Mouse (Mus musculus): ENCODE measurements around the gene B3gnt3.

Gene B3gnt3

DNA sequence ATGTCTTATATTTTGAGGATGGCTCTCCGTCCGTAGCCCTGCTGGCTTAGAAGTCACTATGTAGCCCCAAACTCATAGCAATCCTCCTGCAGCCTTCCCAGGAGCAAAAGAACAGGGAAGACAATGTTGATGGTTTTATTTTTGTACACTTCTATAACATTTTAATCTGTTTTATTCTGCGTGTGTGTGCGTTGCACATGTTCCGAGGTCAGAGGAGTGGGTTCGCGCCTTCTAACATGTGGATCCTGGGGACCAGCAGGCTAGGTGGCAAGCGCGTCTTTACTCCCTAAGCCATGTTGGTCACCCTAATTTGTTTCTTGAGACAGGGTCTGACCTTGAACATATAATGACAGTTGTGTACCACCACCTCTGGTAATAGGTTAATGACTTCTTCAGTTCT is 24.8 kb downstream of the B3gnt3 start:
- peak; percentile 19 for DNase-seq

DNA sequence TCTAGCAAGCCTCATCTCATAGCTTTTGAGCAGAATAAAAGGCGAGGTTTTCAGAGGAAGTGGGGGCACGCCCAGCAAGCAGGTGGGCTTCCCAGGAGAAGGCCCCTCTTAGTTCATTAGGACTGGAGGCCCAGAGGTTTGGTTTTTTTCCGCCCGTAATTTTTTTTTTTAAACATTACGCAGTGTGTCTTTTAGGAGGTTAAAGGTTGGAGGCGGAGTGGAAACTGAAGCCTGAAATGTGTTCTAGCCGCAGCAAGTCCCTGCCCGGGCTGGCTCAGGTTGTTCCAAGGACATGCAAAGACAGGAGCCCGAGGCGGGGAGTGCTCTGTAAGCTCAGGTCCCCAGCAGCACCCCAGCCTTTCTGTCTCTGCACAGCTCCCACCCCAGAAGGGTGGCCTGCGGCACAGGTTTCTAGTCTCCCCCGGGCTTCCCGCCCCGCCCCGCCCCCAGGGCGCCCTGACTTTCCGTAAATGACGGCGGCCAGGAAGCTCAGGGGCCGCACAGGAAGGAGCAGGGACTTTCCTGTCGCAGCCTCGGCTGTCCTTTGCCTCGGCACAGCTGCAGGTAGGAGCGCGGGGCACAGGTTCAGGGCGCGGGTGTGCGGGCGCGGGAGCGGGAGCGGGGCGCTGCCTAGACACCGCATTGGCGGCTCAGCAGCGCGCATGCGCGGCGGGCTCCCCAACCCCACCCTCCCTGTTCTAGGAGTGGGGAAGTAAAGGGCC is 25.4 kb downstream of the B3gnt3 start, which contains the start of gene Jak3:
Jak3 (plus strand) TSS at position 277 of the 722 bp plus-strand sequence.
- DNase-seq, result peak; percentile 79

DNA sequence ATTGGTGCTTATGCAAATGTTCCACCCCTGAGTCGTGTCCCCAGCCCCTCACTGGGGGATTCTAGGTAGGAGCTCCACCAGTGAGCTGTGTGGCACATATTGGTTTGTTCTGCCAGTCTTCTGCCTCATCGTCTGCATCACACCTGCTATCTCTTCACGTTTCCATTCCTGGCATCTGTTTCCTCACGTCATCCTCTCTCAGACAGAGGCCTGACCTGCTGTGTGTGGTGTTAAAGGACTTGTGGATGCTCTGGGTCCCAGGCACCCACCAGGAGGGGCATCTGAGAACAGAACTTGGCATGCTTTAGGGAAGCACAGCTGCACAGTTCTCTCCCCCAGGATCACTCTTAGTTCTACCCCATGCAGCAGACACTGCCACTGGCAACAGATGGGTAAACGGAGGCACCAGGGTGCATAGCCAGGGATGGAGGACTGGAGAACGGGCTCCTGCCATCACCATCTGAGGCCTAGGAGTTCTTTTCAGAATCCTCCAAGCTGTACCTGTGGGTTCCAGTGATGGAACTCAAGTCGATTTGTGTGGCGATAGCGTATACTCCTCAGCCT is 26.1 kb downstream of the B3gnt3 start:
- DNase-seq, result peak; percentile 12

DNA sequence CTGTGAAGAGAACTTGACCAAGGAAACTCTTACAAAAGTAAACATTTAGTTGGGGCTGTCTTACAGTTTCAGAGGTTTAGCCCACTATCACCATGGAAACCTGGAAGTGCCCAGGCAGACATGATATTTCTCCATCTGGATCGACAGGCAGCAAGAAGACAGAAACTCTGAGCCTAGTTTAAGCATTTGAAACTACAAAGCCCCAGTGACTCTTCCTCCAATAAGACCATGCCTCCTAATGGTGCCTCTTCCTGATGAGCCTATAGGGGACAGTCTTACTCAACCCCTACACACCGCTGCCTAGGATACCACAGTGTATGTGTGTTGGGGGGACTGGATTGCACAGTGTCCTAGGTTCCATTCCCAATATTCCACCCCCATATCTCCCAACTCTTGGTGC is 27.5 kb downstream of the B3gnt3 start:
- no peak for DNase-seq

DNA sequence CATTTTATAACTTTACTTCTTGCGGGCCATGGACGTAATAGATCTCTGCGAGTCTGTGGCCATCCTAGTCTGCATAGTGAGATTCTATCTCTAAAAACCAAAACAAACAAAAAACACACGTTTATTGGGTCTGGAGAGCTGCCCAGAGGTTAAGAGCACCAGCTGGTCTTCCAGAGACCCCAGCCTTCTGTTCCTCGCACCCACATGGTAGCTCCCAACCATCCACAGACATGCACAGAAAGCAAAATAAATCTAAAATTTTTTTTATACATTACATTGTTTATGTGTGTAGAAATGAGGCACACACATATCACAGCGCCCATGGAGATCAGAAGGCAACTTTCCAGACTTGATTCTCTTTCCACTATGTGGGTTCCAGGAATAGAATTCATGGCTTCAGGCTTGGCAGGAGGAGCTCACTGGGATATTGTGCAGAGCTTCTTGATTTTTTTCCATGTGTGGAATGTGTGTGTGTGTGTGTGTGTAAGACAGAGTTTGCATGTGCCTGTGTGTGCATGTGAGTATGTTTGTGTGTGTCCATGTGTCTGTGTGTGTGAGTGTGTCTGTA is 29.3 kb downstream of the B3gnt3 start:
- no peak for DNase-seq

DNA sequence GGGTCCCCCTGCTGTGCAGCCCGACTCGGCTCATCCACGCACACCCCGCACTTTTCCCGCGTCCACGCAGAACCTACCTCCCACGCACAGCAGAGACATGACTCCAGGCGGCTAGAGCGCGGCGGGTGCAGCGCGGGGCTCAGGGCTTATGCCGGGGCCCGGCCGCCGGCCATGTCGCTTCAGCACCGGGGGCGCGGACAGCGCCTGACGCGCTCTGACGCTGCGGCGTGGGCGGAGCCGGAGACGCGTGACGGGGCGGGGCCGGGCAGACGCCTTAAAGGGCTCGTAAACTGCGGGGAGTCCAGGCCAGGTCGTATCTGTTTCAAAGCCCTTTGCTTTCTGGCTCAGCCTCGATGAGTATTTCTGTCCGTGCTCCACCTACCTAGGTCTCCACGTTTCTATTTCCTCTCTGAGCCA is 30.0 kb downstream of the B3gnt3 start, which contains the start of gene Unc13a:
Unc13a (minus strand) TSS at position 209 of the 417 bp plus-strand sequence.
- DNase-seq, result peak; percentile 93

DNA sequence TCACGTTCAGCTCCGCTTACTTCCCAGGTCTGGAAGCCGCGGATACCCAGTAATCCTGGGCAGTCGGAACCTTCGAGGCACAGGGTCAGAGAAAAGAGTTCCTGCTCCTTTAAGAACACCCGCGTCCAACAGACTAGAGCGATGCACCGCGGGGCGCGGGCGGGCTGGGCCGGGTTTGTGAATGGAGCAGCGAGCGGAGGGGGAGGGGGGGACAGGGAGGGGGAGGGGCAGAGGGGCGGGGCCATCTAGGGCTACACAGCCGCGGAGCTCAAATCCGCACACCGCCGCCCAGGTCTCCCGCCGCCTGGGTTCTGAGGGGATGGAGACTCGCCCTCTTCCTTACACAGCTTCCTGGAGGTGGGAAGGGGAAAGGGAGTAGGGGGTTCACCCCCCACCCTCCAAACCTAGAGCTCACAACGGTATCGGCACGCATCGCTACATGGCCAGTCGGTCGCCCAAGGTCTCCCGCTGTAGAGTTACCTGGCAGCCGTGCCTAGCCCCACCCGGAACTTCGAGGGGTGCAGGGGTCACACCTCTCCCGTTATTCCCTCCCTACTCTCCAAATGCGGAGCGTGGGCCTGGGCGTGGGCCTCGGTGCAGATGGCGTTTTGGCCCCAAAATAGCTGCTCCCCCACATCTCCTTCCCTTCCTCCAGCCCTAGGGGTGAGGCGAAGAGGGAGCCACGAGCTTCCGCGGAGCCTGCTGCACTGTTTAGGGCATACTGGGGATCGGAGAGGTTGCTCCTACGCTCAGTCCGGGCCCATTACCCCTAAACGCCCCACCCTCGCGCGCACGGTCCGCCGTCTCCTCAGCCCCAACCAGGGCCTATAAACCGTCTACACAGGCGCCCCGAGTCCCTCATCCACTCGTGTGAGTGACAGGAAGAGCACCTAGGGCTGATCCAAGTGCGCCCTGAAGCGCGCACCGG is 30.7 kb downstream of the B3gnt3 start:
- peak; percentile 29 for DNase-seq

DNA sequence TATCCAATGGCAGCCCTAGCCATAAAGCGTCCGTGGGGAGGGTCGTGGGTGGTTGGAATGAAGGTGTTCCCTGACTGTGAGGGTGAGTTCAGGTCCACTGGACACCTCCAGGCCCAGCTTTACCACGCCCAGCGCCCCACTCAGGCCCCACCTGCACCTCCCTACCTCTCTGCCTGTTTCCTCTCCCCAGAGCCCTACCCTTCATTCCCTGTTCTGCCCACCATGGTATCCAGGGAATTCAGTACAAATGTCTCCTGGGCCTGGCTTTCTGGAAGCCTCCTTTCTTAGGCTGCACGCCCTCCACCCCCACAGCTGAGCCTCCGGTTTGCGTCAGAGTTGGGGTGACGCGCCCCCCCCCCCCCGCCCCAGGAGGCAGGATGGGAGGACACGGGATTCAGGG is 31.4 kb downstream of the B3gnt3 start:
- no peak for DNase-seq

DNA sequence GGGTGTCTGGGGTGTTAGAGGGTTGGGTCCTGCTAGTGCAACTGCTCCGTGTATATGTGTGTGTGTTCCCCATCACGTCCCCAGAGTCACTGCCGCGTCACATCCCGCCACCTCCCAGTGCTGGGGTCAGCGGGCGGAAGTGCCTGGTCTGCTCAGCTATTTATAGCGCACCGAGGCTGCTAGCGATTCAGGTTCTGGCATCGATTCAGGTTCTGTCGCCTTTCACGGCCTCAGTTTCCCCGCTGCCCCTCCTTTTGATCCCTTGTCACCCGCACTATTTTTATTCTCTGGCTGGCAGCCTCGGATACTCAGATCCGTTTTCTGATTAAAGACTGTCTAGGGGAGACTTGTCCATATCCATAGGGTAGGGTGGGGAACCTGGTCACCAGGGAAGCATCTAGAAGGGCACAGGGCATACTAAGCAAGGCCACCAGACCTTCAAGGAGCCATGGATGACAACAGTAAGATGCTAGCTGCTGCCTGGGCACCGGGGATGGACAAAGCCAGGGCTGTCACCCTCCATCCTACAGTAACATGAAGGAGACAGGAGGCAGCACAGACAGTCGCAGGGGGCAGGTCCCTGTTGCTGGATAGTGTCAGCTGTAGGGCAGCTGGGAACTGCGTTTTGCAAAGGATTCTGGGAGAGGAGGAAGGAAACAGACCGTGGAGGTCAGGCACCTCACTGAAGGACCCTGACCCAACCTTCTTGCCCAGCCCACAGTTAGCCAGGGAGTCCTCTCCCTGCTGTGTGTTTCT is 33.2 kb downstream of the B3gnt3 start:
- peak; percentile 42 for DNase-seq

DNA sequence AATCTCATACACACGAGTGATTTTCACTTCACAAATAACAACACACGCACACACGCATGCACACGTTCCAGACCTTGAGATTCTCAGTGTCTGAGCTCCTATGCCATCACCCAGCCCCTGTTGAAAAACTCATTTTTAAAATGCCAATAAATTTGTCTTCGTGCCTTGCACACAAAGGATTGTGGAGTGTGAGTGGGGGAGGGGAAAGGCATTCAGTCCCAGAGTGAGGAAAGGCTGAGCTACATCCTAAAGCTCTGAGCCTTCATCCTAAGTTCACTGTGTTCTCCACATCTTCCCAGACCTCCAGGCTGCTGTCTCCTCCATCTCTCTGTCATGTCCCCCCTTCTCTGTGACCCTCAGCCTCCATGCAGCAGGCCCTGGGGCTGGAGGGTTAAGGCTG is 34.3 kb downstream of the B3gnt3 start:
- no peak for DNase-seq

DNA sequence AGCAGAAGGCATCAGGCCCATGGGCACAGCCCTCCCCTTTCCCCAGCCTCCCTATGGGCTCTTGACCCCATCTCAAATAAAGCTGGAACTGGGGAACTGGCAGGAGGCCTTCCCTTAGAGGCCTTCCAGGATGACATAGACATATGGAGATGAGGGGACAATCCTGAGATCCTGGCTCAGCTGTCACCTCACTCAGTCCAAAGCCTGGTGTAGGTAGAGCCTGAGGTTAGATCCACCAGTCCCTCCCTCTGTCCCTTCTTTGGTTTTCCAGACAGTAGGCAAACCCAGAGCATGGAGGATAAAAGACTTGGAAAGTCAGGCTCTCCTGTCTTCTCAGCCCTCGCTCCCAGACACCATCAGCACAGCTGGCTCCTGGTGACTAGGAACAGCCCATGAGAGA is 34.7 kb downstream of the B3gnt3 start:
- DNase-seq, result no peak

DNA sequence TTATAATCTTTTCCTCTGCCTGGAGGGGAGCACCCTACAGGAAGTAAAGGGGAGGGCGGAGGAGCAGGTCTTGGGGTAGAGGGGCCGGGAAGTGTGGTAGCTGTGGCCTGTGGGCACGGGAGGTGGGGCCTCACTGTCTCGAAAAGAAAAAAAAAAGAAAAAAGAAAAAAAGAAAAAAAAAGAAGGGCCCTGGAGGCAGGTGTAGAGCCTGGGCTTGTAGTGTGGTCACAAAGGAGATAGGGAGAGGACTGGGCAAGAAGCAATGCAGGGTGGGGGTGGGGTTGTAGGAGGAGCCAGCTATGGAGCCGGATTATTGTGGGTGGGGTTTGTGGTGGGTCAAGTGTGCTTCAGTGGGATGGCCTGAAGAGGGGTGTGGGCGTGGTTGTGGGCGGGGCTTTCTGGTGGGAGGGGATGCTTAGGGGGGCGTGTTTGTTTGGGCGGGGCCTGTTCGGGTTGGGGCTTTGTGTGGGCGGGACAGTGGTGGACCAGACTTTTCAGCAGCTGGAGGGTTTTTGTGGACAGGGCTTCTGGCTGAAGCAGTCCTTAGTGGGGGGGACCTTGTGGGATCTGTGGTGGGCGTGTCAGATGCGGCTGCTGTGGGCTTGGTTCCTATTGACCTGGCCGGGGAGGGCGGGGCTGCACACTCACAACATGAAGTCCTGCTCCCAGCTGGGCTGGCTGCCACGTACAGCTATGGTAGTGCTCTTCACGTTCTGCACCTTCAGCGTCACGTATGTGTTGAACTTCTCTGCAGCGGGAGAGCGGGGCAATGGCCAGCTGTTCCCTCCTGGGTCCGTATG is 36.1 kb downstream of the B3gnt3 start:
- peak; percentile 59 for DNase-seq

DNA sequence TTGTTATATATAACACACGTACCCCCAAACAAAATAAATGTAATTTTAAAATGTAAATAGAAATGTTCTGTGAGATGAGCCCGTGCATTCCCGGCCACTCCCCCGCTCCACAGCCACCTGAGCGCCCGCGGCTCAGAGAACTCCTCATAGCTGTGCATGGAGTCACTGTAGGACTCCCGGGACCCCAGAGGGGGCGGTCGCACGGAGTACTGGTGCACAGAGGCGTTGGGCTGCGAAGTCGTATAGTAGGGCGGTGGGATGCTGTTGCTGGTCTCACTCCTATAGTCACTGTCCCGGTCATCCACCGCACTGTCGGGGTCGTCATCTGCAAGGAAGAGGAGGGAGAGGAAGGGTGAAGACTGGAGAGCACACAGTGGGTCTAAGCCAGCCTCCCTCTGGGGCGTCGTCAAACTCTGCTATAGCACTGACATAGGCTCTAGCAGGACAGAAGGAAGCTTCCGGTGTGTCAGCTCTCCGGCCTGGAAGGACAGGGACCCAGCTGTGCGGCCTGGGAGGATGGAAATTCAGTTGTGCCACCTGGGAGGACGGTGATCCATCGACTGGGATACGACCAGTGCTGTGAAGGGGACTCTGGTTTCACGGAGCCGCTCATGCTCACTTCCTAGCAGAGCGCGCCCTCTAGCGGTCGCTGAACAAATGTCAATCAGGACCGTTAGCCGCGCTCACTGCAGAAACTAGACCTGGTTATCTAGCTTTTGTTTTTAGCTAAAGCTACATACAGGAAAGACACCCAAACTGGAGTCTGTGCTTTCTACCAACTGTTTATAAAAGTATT is 41.1 kb downstream of the B3gnt3 start:
- peak; percentile 84 for DNase-seq

DNA sequence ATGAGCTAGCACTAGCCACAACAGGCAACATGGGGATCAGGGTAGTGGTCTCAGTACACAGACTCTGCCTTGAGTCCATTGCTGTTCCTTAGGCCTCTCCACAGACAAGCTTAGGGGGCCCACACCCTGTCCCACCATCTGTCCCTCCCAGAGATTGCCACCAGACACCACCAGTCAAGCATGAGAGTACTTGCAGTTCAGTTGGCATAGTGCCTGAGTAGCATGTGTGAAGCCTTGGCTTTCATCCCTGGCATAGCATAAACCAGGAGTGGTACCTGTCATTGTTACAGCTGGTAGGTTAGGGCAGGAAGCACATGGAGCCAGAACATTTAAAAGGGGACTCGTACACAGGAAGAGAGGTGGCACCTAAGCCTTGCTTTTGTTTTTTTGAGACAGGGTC is 41.8 kb downstream of the B3gnt3 start:
- DNase-seq, result no peak

DNA sequence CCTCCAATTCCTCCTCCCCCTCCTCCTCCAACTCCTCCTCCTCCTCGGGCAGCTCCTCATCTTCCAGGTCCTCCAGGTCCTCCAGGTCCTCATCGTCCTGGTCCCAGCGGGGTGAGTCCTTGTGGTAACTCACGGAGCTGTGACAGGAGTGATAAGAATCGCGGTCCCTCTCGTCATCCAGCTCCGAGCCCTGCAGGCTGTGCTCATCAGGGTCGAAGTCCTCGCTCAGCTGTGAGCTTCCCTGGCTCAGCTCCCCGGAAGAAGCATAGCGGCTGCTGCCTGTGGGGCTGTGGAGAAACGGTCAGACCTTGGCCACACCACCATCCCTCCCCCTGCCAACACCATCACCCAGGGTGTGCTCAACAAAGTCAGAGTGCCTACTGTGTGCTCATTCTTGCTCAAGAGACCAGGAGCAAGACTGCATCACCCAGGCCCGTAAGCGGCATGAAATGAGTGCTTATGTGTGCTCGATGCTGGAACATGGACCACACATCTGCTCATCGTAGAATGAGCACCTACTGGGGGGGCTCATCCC is 43.0 kb downstream of the B3gnt3 start:
- no peak for DNase-seq

DNA sequence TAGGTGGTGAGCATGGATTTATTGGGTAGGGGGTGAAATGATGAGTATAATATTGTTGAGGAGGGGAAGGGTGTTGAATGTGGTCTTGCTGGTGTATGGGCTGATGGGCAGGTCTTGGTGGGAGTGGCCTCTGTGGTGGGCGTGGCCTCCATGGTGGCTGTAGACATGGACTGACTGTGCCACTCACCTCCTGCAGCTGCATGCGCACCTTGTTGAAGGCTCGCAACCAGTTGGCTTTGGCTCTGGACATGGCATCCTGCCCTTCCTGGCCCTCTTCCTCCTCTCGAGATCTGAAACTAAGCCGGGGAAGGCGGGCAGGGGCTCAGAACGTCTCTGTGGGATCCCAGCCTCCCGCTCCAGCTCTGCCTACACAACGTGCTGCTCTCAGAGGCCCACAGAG is 43.8 kb downstream of the B3gnt3 start:
- DNase-seq, result no peak

DNA sequence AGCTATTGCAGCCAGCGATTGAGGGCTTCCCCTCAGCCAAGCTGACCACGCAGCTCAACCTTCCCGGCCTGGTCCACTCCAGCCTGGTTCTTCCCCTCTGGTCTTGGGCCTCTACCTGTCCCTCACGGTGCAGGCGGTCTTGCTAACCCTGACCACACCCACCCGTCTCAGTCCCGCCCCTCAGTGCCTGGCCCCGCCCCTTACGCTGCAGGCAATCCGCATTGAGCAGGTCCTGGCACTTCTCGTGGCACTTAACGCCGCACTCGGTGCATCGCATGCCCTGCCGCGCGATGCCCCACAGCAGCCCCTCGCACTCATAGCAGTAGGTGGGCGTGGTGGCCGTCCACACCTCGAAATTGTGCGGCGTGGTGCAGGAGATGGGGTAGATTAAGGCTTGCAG is 47.0 kb downstream of the B3gnt3 start:
- no peak for DNase-seq

DNA sequence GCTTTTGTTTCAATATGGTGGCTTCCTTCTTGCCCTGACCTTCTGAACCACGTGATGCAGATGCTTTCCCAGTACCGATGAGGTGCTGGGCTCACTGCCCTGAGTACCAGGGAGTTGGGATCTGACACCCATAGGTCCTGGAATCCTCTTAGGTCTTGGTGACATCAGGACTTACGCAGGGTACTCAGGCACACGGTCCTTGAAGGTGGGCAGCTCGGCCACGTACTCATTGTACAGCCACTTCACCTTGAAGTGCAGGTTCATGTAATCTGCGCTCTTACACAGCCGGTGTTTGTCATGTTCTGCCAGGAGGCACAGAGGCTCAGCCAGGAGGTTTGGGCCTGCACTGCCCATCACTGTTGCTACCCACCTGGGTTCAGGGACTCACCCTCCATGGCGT is 56.1 kb downstream of the B3gnt3 start:
- no peak for DNase-seq
